Mouse (Mus musculus): ENCODE measurements around the gene Oma1. TPM values are rescaled to one million over a fixed set of nuclear protein-coding genes. Genes with fewer than 3 reads are reported as not detected.

The Oma1 gene
- 8.4 and 21.5 TPM in 2 replicates for polyA plus RNA-seq (2015; fragmentation: Nextera tagmentation; extraction: Ambion mirVana)

GRCm38 (mm10) chr4:103313587-103314525, at the start of gene Oma1:
Oma1 (plus strand) TSS chr4:103313812.
- WGBS: under 1% methylated on average over 59 of the region's 61 CpGs
- H3K27ac ChIP-seq (replicated peaks): peak within 1 kb of the TSS; percentile 98
- peak within 1 kb of the TSS; percentile 84 for H3K9ac ChIP-seq (replicated peaks)
- H3K4me1 ChIP-seq: peaks cover 15% of the 10 kb centered on the region
- H3K36me3 ChIP-seq: no peaks in the 10 kb centered on the region
- H3K27me3 ChIP-seq (replicated peaks): 0 out of 2 replicates have a peak, but pooled peaks cover 4% of the 10 kb centered on the region
- peak within 1 kb of the TSS; percentile 81 for H3K4me3 ChIP-seq (replicated peaks)
- peak; percentile 99 for ATAC-seq (ENCODE audit: low FRiP score)
- no peaks in the 10 kb centered on the region for H3K9me3 ChIP-seq (replicated peaks)
- H3K4me2 ChIP-seq: peak within 1 kb of the TSS; percentile 70

DNA sequence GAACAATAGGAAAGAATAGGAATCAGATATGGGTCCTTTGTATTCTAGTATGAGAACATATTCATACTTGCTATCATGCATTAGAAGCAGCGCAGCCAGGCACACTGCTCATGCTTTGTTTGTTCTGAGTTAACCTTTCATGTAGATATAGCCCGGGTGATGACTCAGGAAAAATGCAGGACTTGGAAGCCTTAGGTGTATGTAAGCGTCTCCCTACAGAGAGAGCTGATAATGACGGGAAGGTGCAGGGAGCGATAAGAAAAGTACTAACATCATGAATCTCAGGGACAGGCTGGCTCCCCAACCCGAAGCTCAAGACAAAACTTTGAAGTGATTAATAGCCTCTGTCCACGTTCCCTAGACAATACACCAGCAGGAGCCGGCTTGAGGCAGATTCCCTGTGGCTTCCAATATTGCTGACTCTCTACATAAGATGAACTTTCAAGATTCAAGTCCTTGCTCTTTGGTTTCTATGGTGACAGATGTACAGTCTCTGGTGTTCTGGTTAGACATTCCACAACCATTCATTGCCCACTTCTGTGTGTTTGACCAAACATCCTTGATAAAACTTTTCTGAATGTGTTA, 49.7 kb upstream of the Oma1 start:
- Histone ChIP-seq H3K4me3 (replicated peaks) (no peak overlapping the region), H3K4me2 (no peak overlapping the region), H3K36me3 (no peaks in the 10 kb centered on the region), H3K27ac (replicated peaks) (no peak overlapping the region), H3K4me1 (peaks cover 10% of the 10 kb centered on the region; the same call in 1 of the 2 replicates), H3K27me3 (replicated peaks) (no peaks in the 10 kb centered on the region), H3K9ac (replicated peaks) (no peak overlapping the region), H3K9me3 (replicated peaks) (no peaks in the 10 kb centered on the region)
- WGBS: 16% methylated on average over 8 of the region's 8 CpGs
- no peak for ATAC-seq (ENCODE audit: low FRiP score)

DNA sequence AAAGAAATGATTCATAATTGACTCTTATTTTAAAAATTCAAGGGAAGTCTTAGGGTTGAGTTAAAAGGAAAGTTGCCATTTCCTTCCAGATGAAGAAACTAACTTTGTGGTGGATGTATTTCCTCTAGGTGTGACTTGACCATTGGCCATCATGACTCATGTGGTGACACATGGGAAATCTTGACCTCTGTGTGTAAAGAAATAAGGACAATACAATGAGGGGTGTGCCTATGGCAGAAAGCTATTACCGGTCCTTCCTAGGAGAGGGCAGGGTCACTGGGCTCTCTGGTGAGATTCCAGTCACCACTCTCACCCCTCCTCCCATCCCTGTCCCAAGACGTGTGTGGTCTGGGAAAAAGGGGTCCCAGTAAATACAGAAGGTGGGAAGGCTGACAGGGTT, 48.4 kb upstream of the Oma1 start:
- H3K27ac ChIP-seq (replicated peaks): no peak overlapping the region
- no peak overlapping the region for H3K9ac ChIP-seq (replicated peaks)
- peaks cover 10% of the 10 kb centered on the region; the same call in 1 of the 2 replicates for H3K4me1 ChIP-seq
- H3K4me3 ChIP-seq (replicated peaks): no peak overlapping the region
- no peaks in the 10 kb centered on the region for H3K36me3 ChIP-seq
- H3K27me3 ChIP-seq (replicated peaks): no peaks in the 10 kb centered on the region
- no peak overlapping the region for H3K4me2 ChIP-seq
- no peak for ATAC-seq (ENCODE audit: low FRiP score)
- no peaks in the 10 kb centered on the region for H3K9me3 ChIP-seq (replicated peaks)
- 46% methylated on average over 2 of the region's 2 CpGs for WGBS

- Histone ChIP-seq H3K36me3 (no peaks in the 10 kb centered on the region), H3K27me3 (replicated peaks) (no peaks in the 10 kb centered on the region), H3K27ac (replicated peaks) (no peak overlapping the region), H3K4me1 (no peaks in the 10 kb centered on the region), H3K9ac (replicated peaks) (no peak overlapping the region), H3K4me3 (replicated peaks) (no peak overlapping the region), H3K9me3 (replicated peaks) (no peaks in the 10 kb centered on the region), H3K4me2 (no peak overlapping the region)
- no peak for ATAC-seq (ENCODE audit: low FRiP score)
- 86% methylated on average over 4 of the region's 4 CpGs for WGBS
Measured at GRCm38 (mm10) chr4:103269336-103269735, 44.3 kb upstream of the Oma1 start.

DNA sequence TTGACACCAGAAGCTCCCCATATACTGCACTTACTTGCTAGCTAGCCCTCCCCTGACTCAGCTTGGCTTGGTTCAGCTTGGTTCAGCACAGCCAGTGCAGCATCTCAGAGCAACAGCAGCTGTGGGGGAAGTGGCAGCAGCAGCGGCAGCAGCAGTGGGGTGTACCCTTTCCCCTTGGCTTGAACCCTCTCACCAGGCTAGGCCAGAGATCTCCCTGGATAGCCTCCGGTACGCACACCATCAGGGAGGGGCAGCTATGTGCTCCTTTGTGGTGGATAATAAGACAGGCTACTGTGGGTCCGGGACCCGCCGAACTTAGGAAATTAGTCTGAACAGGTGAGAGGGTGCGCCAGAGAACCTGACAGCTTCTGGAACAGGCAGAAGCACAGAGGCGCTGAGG, 40.6 kb upstream of the Oma1 start:
- Histone ChIP-seq H3K36me3 (no peaks in the 10 kb centered on the region), H3K27me3 (replicated peaks) (no peaks in the 10 kb centered on the region), H3K27ac (replicated peaks) (no peak overlapping the region), H3K4me3 (replicated peaks) (no peak overlapping the region), H3K9me3 (replicated peaks) (no peaks in the 10 kb centered on the region), H3K4me2 (no peak overlapping the region), H3K9ac (replicated peaks) (no peak overlapping the region), H3K4me1 (no peaks in the 10 kb centered on the region)
- ATAC-seq (ENCODE audit: low FRiP score): no peak
- 83% methylated on average over 7 of the region's 8 CpGs for WGBS

DNA sequence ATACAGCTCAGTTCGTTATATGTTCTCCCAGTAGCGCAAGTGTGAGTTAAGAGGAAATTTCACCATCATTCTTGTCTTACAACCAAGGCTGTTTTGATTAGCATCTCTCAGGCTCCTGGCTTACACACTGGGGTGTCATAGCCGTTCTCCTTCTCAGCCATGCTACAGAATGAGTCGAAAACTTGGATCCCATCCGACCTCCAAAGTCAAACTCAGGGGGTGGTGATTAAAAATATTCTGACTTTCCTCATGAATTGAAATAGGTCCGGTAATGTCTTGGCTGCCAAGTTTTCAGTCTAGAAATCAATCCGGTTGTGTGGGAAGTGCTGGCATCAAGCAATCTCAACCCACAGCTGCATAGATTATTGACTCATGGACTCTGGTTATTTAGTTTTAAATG, 25.3 kb upstream of the Oma1 start:
- ATAC-seq (ENCODE audit: low FRiP score): no peak
- Histone ChIP-seq H3K4me3 (replicated peaks) (no peak overlapping the region), H3K9me3 (replicated peaks) (no peaks in the 10 kb centered on the region), H3K27me3 (replicated peaks) (no peaks in the 10 kb centered on the region), H3K36me3 (no peaks in the 10 kb centered on the region), H3K27ac (replicated peaks) (no peak overlapping the region), H3K9ac (replicated peaks) (no peak overlapping the region), H3K4me2 (no peak overlapping the region), H3K4me1 (no peaks in the 10 kb centered on the region)
- 91% methylated on average over 7 of the region's 7 CpGs for WGBS

DNA sequence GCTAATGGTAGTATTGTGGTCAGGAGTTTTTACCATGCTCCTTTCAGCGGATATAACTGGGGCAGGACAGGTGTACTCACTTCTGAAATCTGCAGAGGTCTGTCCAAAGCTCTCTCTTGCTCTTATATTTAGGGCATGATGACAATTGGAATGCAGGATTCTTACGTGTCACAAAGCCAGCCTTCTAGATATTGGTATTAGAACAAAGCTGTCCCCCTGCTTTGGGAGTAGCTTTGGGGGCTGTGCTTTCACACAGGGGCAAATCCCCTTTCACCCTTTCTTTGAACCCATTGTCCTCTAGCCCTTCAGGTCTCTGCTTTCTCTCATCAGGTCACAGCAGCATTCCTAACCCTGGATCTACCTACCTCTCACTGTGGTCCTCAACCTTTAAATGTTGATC, 22.8 kb upstream of the Oma1 start, which contains the start of gene 4921539E11Rik:
Gene 4921539E11Rik (minus strand): TSS at position 101 of the 400 bp plus-strand sequence.
- WGBS: 80% methylated on average over 2 of the region's 2 CpGs
- no peak within 1 kb of the TSS for H3K9ac ChIP-seq (replicated peaks)
- no peaks in the 10 kb centered on the region for H3K9me3 ChIP-seq (replicated peaks)
- no peaks in the 10 kb centered on the region for H3K4me1 ChIP-seq
- no peak for ATAC-seq (ENCODE audit: low FRiP score)
- H3K4me3 ChIP-seq (replicated peaks): no peak within 1 kb of the TSS
- no peak within 1 kb of the TSS for H3K27ac ChIP-seq (replicated peaks)
- H3K36me3 ChIP-seq: no peaks in the 10 kb centered on the region
- H3K27me3 ChIP-seq (replicated peaks): no peaks in the 10 kb centered on the region
- no peak within 1 kb of the TSS for H3K4me2 ChIP-seq

- Histone ChIP-seq H3K9me3 (replicated peaks) (no peaks in the 10 kb centered on the region), H3K9ac (replicated peaks) (no peak overlapping the region), H3K4me1 (0 out of 2 replicates have a peak, but pooled peaks cover 6% of the 10 kb centered on the region), H3K36me3 (no peaks in the 10 kb centered on the region), H3K4me2 (no peak overlapping the region), H3K4me3 (replicated peaks) (no peak overlapping the region), H3K27ac (replicated peaks) (no peak overlapping the region), H3K27me3 (replicated peaks) (no peaks in the 10 kb centered on the region)
- ATAC-seq (ENCODE audit: low FRiP score): no peak
- WGBS: 68% methylated on average over 10 of the region's 10 CpGs
Measured at GRCm38 (mm10) chr4:103299342-103299741, 14.3 kb upstream of the Oma1 start.

DNA sequence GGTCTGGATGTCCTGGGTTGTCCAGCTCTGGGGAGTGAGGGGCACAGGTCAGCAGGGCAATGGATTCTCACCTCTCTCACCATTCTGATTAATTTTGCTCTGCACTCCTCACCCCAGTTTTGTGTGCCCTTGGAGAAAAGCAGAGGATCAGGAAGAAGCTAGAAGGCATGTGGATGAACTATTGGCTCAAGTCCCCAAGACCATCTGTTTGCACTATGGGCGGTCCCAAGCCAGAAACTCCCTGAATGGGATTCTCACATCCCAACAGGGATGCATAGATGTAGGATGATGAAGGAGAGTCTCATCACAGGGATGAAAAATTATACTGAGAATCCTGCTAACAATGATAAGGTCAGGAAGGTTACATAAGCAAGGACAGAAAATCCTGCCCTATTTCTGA, 9.8 kb upstream of the Oma1 start:
- WGBS: 100% methylated on average over 1 of the region's 1 CpGs
- Histone ChIP-seq H3K9me3 (replicated peaks) (no peaks in the 10 kb centered on the region), H3K9ac (replicated peaks) (no peak overlapping the region), H3K27ac (replicated peaks) (no peak overlapping the region), H3K4me2 (no peak overlapping the region), H3K4me1 (0 out of 2 replicates have a peak, but pooled peaks cover 6% of the 10 kb centered on the region), H3K27me3 (replicated peaks) (no peaks in the 10 kb centered on the region), H3K36me3 (no peaks in the 10 kb centered on the region), H3K4me3 (replicated peaks) (no peak overlapping the region)
- ATAC-seq (ENCODE audit: low FRiP score): no peak

DNA sequence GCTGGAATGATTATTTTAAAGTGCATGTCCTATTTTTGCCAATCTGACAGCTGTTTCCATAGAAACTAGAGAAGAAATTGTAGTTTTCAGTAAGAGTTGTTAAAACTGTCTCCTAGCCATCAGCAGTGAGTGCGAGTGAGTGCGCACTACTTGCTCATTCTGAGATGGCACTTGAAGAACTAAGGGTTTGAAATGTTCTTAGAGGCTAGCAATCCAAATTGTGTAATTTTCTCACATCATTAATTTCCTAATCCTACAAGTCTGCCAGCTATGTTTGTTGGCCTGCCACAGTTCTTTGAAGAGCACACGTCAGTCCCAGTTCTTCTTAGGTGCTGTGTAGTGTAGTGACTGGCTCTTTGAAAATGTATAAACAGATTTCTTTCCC, 906 bp downstream of the Oma1 start:
- 0 out of 2 replicates have a peak, but pooled peaks cover 4% of the 10 kb centered on the region for H3K27me3 ChIP-seq (replicated peaks)
- no peaks in the 10 kb centered on the region for H3K36me3 ChIP-seq
- ATAC-seq (ENCODE audit: low FRiP score): no peak
- peak overlapping the region; percentile 98 for H3K27ac ChIP-seq (replicated peaks)
- H3K9ac ChIP-seq (replicated peaks): peak overlapping the region; percentile 84; the same call in 1 of the 2 replicates
- H3K4me2 ChIP-seq: peak overlapping the region; percentile 70
- H3K4me3 ChIP-seq (replicated peaks): peak overlapping the region; percentile 81
- H3K9me3 ChIP-seq (replicated peaks): no peaks in the 10 kb centered on the region
- 35% methylated on average over 3 of the region's 3 CpGs for WGBS
- peaks cover 15% of the 10 kb centered on the region for H3K4me1 ChIP-seq

GRCm38 (mm10) chr4:103315861-103316260, 2.2 kb downstream of the Oma1 start:
- 95% methylated on average over 4 of the region's 4 CpGs for WGBS
- H3K4me1 ChIP-seq: peaks cover 15% of the 10 kb centered on the region
- no peak for ATAC-seq (ENCODE audit: low FRiP score)

GRCm38 (mm10) chr4:103321461-103321860, 7.8 kb downstream of the Oma1 start:
- ATAC-seq (ENCODE audit: low FRiP score): no peak
- Histone ChIP-seq H3K9me3 (replicated peaks) (no peaks in the 10 kb centered on the region), H3K36me3 (no peaks in the 10 kb centered on the region), H3K4me3 (replicated peaks) (no peak overlapping the region), H3K27ac (replicated peaks) (no peak overlapping the region), H3K4me1 (peaks cover 4% of the 10 kb centered on the region), H3K9ac (replicated peaks) (no peak overlapping the region), H3K27me3 (replicated peaks) (no peaks in the 10 kb centered on the region), H3K4me2 (no peak overlapping the region)
- 88% methylated on average over 6 of the region's 6 CpGs for WGBS

More at GRCm38 (mm10) chr4:103315861-103316260, 2.2 kb downstream of the Oma1 start:
- H3K4me3 ChIP-seq (replicated peaks): no peak overlapping the region
- H3K9me3 ChIP-seq (replicated peaks): no peaks in the 10 kb centered on the region
- no peak overlapping the region for H3K27ac ChIP-seq (replicated peaks)
- H3K27me3 ChIP-seq (replicated peaks): no peaks in the 10 kb centered on the region
- no peak overlapping the region for H3K4me2 ChIP-seq
- H3K9ac ChIP-seq (replicated peaks): no peak overlapping the region
- no peaks in the 10 kb centered on the region for H3K36me3 ChIP-seq

Measured in neural tube, embryonic 15.5 days (tissue).